ENCODE assay signal across 7 mouse cellular contexts in genomic region chr5:136961983-136962461, GRCm38 (mm10). TPM values are rescaled to one million over a fixed set of nuclear protein-coding genes. Genes with fewer than 3 reads are reported as not detected.
DNase-seq lines count a peak whose midpoint lies in the region; ATAC-seq lines count a peak whose summit lies in the region.

No protein-coding gene starts in this region.

- H3K36me3 ChIP-seq in intestine, embryonic 16.5 days (ENCODE audit: control insufficient read depth, insufficient read depth, low read length): peaks cover 3% of the 10 kb centered on the region; the same call in 1 of the 2 replicates
- peaks cover 18% of the 10 kb centered on the region for H3K36me3 ChIP-seq in midbrain, embryonic 11.5 days (ENCODE audit: control insufficient read depth, insufficient read depth, low read length)

- H3K27me3 ChIP-seq in intestine, embryonic 16.5 days (replicated peaks; ENCODE audit: control insufficient read depth, insufficient read depth, low read length): no peaks in the 10 kb centered on the region
- H3K27me3 ChIP-seq in midbrain, embryonic 11.5 days (ENCODE audit: control insufficient read depth, insufficient read depth, low read length): no peaks in the 10 kb centered on the region

- H3K4me1 ChIP-seq in intestine, embryonic 16.5 days (ENCODE audit: control insufficient read depth, insufficient read depth, low read length): peaks cover 48% of the 10 kb centered on the region
- peaks cover 9% of the 10 kb centered on the region for H3K4me1 ChIP-seq in midbrain, embryonic 11.5 days (ENCODE audit: control insufficient read depth, insufficient read depth, low read length)

- peak overlapping the region; percentile 88 for H3K27ac ChIP-seq in intestine, embryonic 16.5 days (ENCODE audit: low read length)
- H3K27ac ChIP-seq in midbrain, embryonic 11.5 days (ENCODE audit: low read depth, low read length): peak overlapping the region; percentile 76

- WGBS in intestine, embryonic 16.5 days: under 1% methylated on average over 20 of the region's 20 CpGs
- 1% methylated on average over 20 of the region's 20 CpGs for WGBS in midbrain, embryonic 11.5 days

- no peaks in the 10 kb centered on the region for H3K9me3 ChIP-seq in intestine, embryonic 16.5 days (ENCODE audit: control insufficient read depth, low read length)
- no peaks in the 10 kb centered on the region for H3K9me3 ChIP-seq in midbrain, embryonic 11.5 days (ENCODE audit: control insufficient read depth, low read length)

- DNase-seq in adrenal gland, adult 2 months: peak; percentile 94
- peak; percentile 80 for DNase-seq in embryo, embryonic 11.5 days (ENCODE audit: low read depth, low spot score)
- DNase-seq in gastrocnemius, postnatal 4 days (ENCODE audit: low spot score in 2 of 2): peak; percentile 69 to 90
- peak; percentile 93 to 94 for DNase-seq in left cerebral cortex, postnatal 36 days (ENCODE audit: low spot score in 2 of 2)
- peak; percentile 99 for DNase-seq in midbrain, embryonic 11.5 days (ENCODE audit: low spot score, missing footprints)
- DNase-seq in skeletal muscle tissue, adult 2 months (ENCODE audit: low read depth, low spot score): peak; percentile 85

- H3K9ac ChIP-seq in intestine, embryonic 16.5 days (ENCODE audit: low read depth, low read length): peak overlapping the region; percentile 88
- H3K9ac ChIP-seq in midbrain, embryonic 11.5 days (ENCODE audit: low read length): peak overlapping the region; percentile 70

- peak overlapping the region; percentile 77 for H3K4me3 ChIP-seq in intestine, embryonic 16.5 days (ENCODE audit: low read length)
- H3K4me3 ChIP-seq in midbrain, embryonic 11.5 days (ENCODE audit: low read depth, low read length): peak overlapping the region; percentile 66

- peak overlapping the region; percentile 81 for H3K4me2 ChIP-seq in intestine, embryonic 16.5 days (ENCODE audit: low read depth, low read length)
- H3K4me2 ChIP-seq in midbrain, embryonic 11.5 days: peak overlapping the region; percentile 90

- intact Hi-C loops in left cerebral cortex, postnatal 36 days (cut with DNase I): no loop called here

- ATAC-seq in intestine, embryonic 16.5 days: peak; percentile 79
- ATAC-seq in midbrain, embryonic 11.5 days (ENCODE audit: low FRiP score): peak; percentile 92

RNA-seq across cellular contexts. Expression of gene Cldn15, which starts 4.4 kb away (rescaled TPM):
- total RNA-seq in adrenal gland, adult 2 months (2021): 10 to 100 TPM; 11.2 to 18.8 TPM
- 19.7 and 20.2 TPM in 2 replicates for polyA plus RNA-seq in adrenal gland, adult 2 months (2012; rRNA removed)
- total RNA-seq in gastrocnemius, postnatal 4 days (2021): 1 to 10 TPM; 4.7 to 4.9 TPM
- 34.8 and 36.6 TPM in 2 replicates for polyA plus RNA-seq in intestine, embryonic 16.5 days (2015; fragmentation: Nextera tagmentation; extraction: Ambion mirVana)
- not detected for total RNA-seq in left cerebral cortex, postnatal 36 days (2021)
- polyA plus RNA-seq in midbrain, embryonic 11.5 days (2014; fragmentation: Nextera tagmentation; extraction: Ambion mirVana): 0.22 and 0.26 TPM in 2 replicates

RNA-seq across cellular contexts. Expression of gene Fis1, which starts 8.9 kb away (rescaled TPM):
- 100 to 1,000 TPM; 143 to 225 TPM for total RNA-seq in adrenal gland, adult 2 months (2021)
- 136 and 184 TPM in 2 replicates for polyA plus RNA-seq in adrenal gland, adult 2 months (2012; rRNA removed)
- total RNA-seq in gastrocnemius, postnatal 4 days (2021): 100 to 1,000 TPM; 150 to 163 TPM
- 271 and 281 TPM in 2 replicates for polyA plus RNA-seq in intestine, embryonic 16.5 days (2015; fragmentation: Nextera tagmentation; extraction: Ambion mirVana)
- 100 to 1,000 TPM; 250 to 282 TPM for total RNA-seq in left cerebral cortex, postnatal 36 days (2021)
- polyA plus RNA-seq in midbrain, embryonic 11.5 days (2014; fragmentation: Nextera tagmentation; extraction: Ambion mirVana): 320 and 332 TPM in 2 replicates

RNA-seq across cellular contexts. Expression of gene Plod3, which starts 24.8 kb away (rescaled TPM):
- total RNA-seq in adrenal gland, adult 2 months (2021): 10 to 100 TPM; 68.5 to 74.3 TPM
- polyA plus RNA-seq in adrenal gland, adult 2 months (2012; rRNA removed): 75.6 and 86.3 TPM in 2 replicates
- 10 to 100 TPM; 40.9 to 46.4 TPM for total RNA-seq in gastrocnemius, postnatal 4 days (2021)
- polyA plus RNA-seq in intestine, embryonic 16.5 days (2015; fragmentation: Nextera tagmentation; extraction: Ambion mirVana): 40.7 and 44.4 TPM in 2 replicates
- total RNA-seq in left cerebral cortex, postnatal 36 days (2021): 10 to 100 TPM; 30.4 to 40.3 TPM
- polyA plus RNA-seq in midbrain, embryonic 11.5 days (2014; fragmentation: Nextera tagmentation; extraction: Ambion mirVana): 21.4 and 23.1 TPM in 2 replicates

RNA-seq across cellular contexts. Expression of gene Znhit1, which starts 25.8 kb away (rescaled TPM):
- total RNA-seq in adrenal gland, adult 2 months (2021): 100 to 1,000 TPM; 102 to 109 TPM
- 151 and 155 TPM in 2 replicates for polyA plus RNA-seq in adrenal gland, adult 2 months (2012; rRNA removed)
- 10 to 100 TPM; 40.4 to 45.4 TPM for total RNA-seq in gastrocnemius, postnatal 4 days (2021)
- 114 and 120 TPM in 2 replicates for polyA plus RNA-seq in intestine, embryonic 16.5 days (2015; fragmentation: Nextera tagmentation; extraction: Ambion mirVana)
- total RNA-seq in left cerebral cortex, postnatal 36 days (2021): 10 to 100 TPM; 90.3 to 90.8 TPM
- polyA plus RNA-seq in midbrain, embryonic 11.5 days (2014; fragmentation: Nextera tagmentation; extraction: Ambion mirVana): 91.1 and 92.1 TPM in 2 replicates

RNA-seq across cellular contexts. Expression of gene Ift22, which starts 54.1 kb away (rescaled TPM):
- 10 to 100 TPM; 29.0 to 42.0 TPM for total RNA-seq in adrenal gland, adult 2 months (2021)
- 6.8 and 7.7 TPM in 2 replicates for polyA plus RNA-seq in adrenal gland, adult 2 months (2012; rRNA removed)
- total RNA-seq in gastrocnemius, postnatal 4 days (2021): 10 to 100 TPM; 11.7 to 13.8 TPM
- polyA plus RNA-seq in intestine, embryonic 16.5 days (2015; fragmentation: Nextera tagmentation; extraction: Ambion mirVana): 43.2 and 52.4 TPM in 2 replicates
- 100 to 1,000 TPM in 1 of 2 experiments, 10 to 100 TPM in 1; 86.1 to 105 TPM for total RNA-seq in left cerebral cortex, postnatal 36 days (2021)
- 111 and 114 TPM in 2 replicates for polyA plus RNA-seq in midbrain, embryonic 11.5 days (2014; fragmentation: Nextera tagmentation; extraction: Ambion mirVana)

Comparison
In these comparisons a context has a peak if more than half of its experiments do, and no peak if none do; other contexts are left out.
1. Peak in every context shown above with its lines: DNase-seq, ATAC-seq, H3K4me3 ChIP-seq and H3K27ac ChIP-seq.
2. RNA of gene Cldn15, which starts 4.4 kb away (total RNA-seq): 11.2 to 18.8 TPM in adrenal gland, adult 2 months and 4.7 to 4.9 TPM in gastrocnemius, postnatal 4 days; not detected in left cerebral cortex, postnatal 36 days; every median in the first group is over 4 times any median in the second.